Mouse (Mus musculus) CH12.LX (cell line): ENCODE results near the gene Angptl8. TPM values are rescaled to one million over a fixed set of nuclear protein-coding genes. Genes with fewer than 3 reads are reported as not detected.

Experiments
- DNase-seq: peaks from one replicate; pipeline ENCODE4 v3.0.0-alpha.2; 2013; ENCODE audit errors: extremely low read depth
- H3K27ac ChIP-seq: 2 replicates; pipeline ENCODE4 v1.5.1; 2012; ENCODE audit warnings: low read depth, mild to moderate bottlenecking, control low read depth, moderate library complexity; ENCODE audit not compliant: insufficient read depth
- H3K27me3 ChIP-seq: replicated peaks from 2 replicates; pipeline ENCODE3; 2012; ENCODE audit warnings: inconsistent platforms
- H3K36me3 ChIP-seq, 2 experiments: replicated peaks in 1 of 2; 2 replicates each; pipeline versions ENCODE3 to v1.6.1; 2012; ENCODE audit warnings: inconsistent platforms in 1 of 2, low read length in 1 of 2, mild to moderate bottlenecking in 1 of 2, mixed read lengths in 1 of 2, moderate library complexity in 1 of 2; ENCODE audit not compliant: control insufficient read depth in 1 of 2, insufficient read depth in 1 of 2
- H3K4me1 ChIP-seq, 2 experiments: 2 replicates each; pipeline ENCODE4 v1.6.1; 2012; ENCODE audit warnings: inconsistent platforms in 1 of 2, moderate library complexity in 1 of 2; ENCODE audit not compliant: insufficient read depth in 2 of 2, control insufficient read depth in 1 of 2
- H3K4me2 ChIP-seq: 2 replicates; pipeline ENCODE4 v1.6.1; 2012; ENCODE audit warnings: low read depth, mild to moderate bottlenecking, control low read depth; ENCODE audit not compliant: poor library complexity, insufficient read depth, severe bottlenecking
- H3K4me3 ChIP-seq, 3 experiments: fragments of 150-350 bp in 1 of 3; sonication (generic) in 1 of 3; replicated peaks in 1 of 3; 2 replicates each; pipeline versions ENCODE3 to v1.5.1; 2011 to 2012; ENCODE audit warnings: low read depth in 2 of 3, low read length in 2 of 3, mild to moderate bottlenecking in 2 of 3, moderate library complexity in 2 of 3, control low read depth in 1 of 3, improper control_type of control experiment in 1 of 3, inconsistent platforms in 1 of 3, mixed read lengths in 1 of 3; ENCODE audit not compliant: poor library complexity in 1 of 3
- H3K79me2 ChIP-seq: replicated peaks from 2 replicates; pipeline ENCODE4 v1.6.1; 2012; ENCODE audit warnings: mild to moderate bottlenecking, moderate library complexity; ENCODE audit not compliant: control insufficient read depth, poor library complexity, insufficient read depth, severe bottlenecking; ENCODE audit errors: extremely low read depth
- H3K9ac ChIP-seq: 2 replicates; pipeline ENCODE4 v1.6.1; 2012; ENCODE audit warnings: low read depth, mild to moderate bottlenecking, control low read depth, moderate library complexity; ENCODE audit not compliant: insufficient read depth
- H3K9me3 ChIP-seq: replicated peaks from 2 replicates; pipeline ENCODE3; 2012; ENCODE audit warnings: low read length, inconsistent platforms, mixed read lengths
- CHD1 ChIP-seq: IDR thresholded peaks from 2 replicates; pipeline ENCODE4 v1.6.1; 2012; ENCODE audit warnings: low read depth, low read length, improper control_type of control experiment, inconsistent platforms
- CHD2 ChIP-seq: IDR thresholded peaks from 2 replicates; pipeline ENCODE4 v1.6.1; 2011; ENCODE audit warnings: low read length, improper control_type of control experiment
- CTCF ChIP-seq, 2 experiments: IDR thresholded peaks in 1 of 2; conservative IDR thresholded peaks in 1 of 2; 2 replicates each; pipeline ENCODE4 v1.5.1; 2011 to 2012; ENCODE audit warnings: low read depth in 2 of 2, low read length in 2 of 2, improper control_type of control experiment in 1 of 2, inconsistent platforms in 1 of 2, mild to moderate bottlenecking in 1 of 2, moderate library complexity in 1 of 2
- E2F4 ChIP-seq: IDR thresholded peaks from 2 replicates; pipeline ENCODE4 v1.6.1; 2011; ENCODE audit warnings: low read depth, low read length, improper control_type of control experiment; ENCODE audit not compliant: insufficient replicate concordance
- ELF1 ChIP-seq: IDR thresholded peaks from 2 replicates; pipeline ENCODE4 v1.6.1; 2014; ENCODE audit warnings: low read depth, mild to moderate bottlenecking, inconsistent platforms, low read length, improper control_type of control experiment
- EP300 ChIP-seq: IDR thresholded peaks from 2 replicates; pipeline ENCODE4 v1.6.1; 2011; ENCODE audit warnings: low read length, improper control_type of control experiment
- ETS1 ChIP-seq: conservative IDR thresholded peaks from 2 replicates; pipeline ENCODE4 v1.6.1; 2012; ENCODE audit warnings: low read depth, mild to moderate bottlenecking, inconsistent platforms, low read length, improper control_type of control experiment, moderate library complexity
- HCFC1 ChIP-seq: IDR thresholded peaks from 2 replicates; pipeline ENCODE4 v1.6.1; 2012; ENCODE audit warnings: low read depth, mild to moderate bottlenecking, inconsistent platforms, low read length, improper control_type of control experiment
- KAT2A ChIP-seq: IDR thresholded peaks from 2 replicates; pipeline ENCODE4 v1.6.1; 2012; ENCODE audit warnings: low read length, improper control_type of control experiment, inconsistent platforms; ENCODE audit not compliant: insufficient replicate concordance
- MAFK ChIP-seq: IDR thresholded peaks from 2 replicates; pipeline ENCODE4 v1.6.1; 2011; ENCODE audit warnings: low read length, improper control_type of control experiment; ENCODE audit not compliant: insufficient replicate concordance
- MAZ ChIP-seq: IDR thresholded peaks from 2 replicates; pipeline ENCODE4 v1.6.1; 2012; ENCODE audit warnings: low read depth, mild to moderate bottlenecking, inconsistent platforms, low read length, improper control_type of control experiment, moderate library complexity
- MYC ChIP-seq: IDR thresholded peaks from 2 replicates; pipeline ENCODE4 v1.6.1; 2011; ENCODE audit warnings: low read depth, mild to moderate bottlenecking, improper control_type of control experiment, low read length
- NELFE ChIP-seq: IDR thresholded peaks from 2 replicates; pipeline ENCODE4 v1.6.1; 2011; ENCODE audit warnings: low read depth, low read length, improper control_type of control experiment
- NRF1 ChIP-seq: IDR thresholded peaks from 2 replicates; pipeline ENCODE4 v1.6.1; 2014; ENCODE audit warnings: low read depth, mild to moderate bottlenecking, inconsistent platforms, low read length, improper control_type of control experiment, moderate library complexity
- POLR2A ChIP-seq: IDR thresholded peaks from 2 replicates; pipeline ENCODE4 v1.6.1; 2011; ENCODE audit warnings: low read depth, mild to moderate bottlenecking, improper control_type of control experiment, low read length
- RAD21 ChIP-seq: IDR thresholded peaks from 2 replicates; pipeline ENCODE4 v1.6.1; 2011; ENCODE audit warnings: low read depth, mild to moderate bottlenecking, low read length, improper control_type of control experiment, moderate library complexity
- SMC3 ChIP-seq: IDR thresholded peaks from 2 replicates; pipeline ENCODE4 v1.6.1; 2011; ENCODE audit warnings: low read depth, low read length, improper control_type of control experiment
- TCF12 ChIP-seq: IDR thresholded peaks from 2 replicates; pipeline ENCODE4 v1.6.1; 2014; ENCODE audit warnings: low read depth, mild to moderate bottlenecking, inconsistent platforms, low read length, improper control_type of control experiment
- UBTF ChIP-seq: IDR thresholded peaks from 2 replicates; pipeline ENCODE4 v1.6.1; 2012; ENCODE audit warnings: low read depth, mild to moderate bottlenecking, inconsistent platforms, low read length, improper control_type of control experiment, moderate library complexity
- USF1 ChIP-seq: IDR thresholded peaks from 2 replicates; pipeline ENCODE4 v1.6.1; 2014; ENCODE audit warnings: low read depth, mild to moderate bottlenecking, inconsistent platforms, low read length, improper control_type of control experiment
- USF2 ChIP-seq: conservative IDR thresholded peaks from 2 replicates; pipeline ENCODE4 v1.6.1; 2011; ENCODE audit warnings: low read depth, low read length, improper control_type of control experiment
- ZC3H11A ChIP-seq: IDR thresholded peaks from 2 replicates; pipeline ENCODE4 v1.6.1; 2012; ENCODE audit warnings: low read depth, mild to moderate bottlenecking, inconsistent platforms, low read length, improper control_type of control experiment
- ZMIZ1 ChIP-seq: IDR thresholded peaks from 2 replicates; pipeline ENCODE4 v1.6.1; 2012; ENCODE audit warnings: low read depth, mild to moderate bottlenecking, inconsistent platforms, low read length, improper control_type of control experiment
- dilution Hi-C: fragments of 300-500 bp; cut with MboI; formaldehyde crosslinking; loops from 2 replicates; pipeline ENCODE4 v1.14.3; 2020; ENCODE audit warnings: low sequenced_read_pairs; ENCODE audit not compliant: extremely low pct_unique_long_range_greater_than_20kb, extremely low pct_ligation_motif_present
- in situ Hi-C: fragments of 300-500 bp; cut with MboI; formaldehyde crosslinking; loops from 3 replicates; pipeline ENCODE4 v1.14.3; 2019; ENCODE audit warnings: low sequenced_read_pairs, low pct_ligation_motif_present, low pct_unique_long_range_greater_than_20kb, mixed read lengths
- polyA plus RNA-seq: library from polyadenylated mRNA; unstranded; fragments of >175 nt; gene quantifications from 2 replicates; pipeline ENCODE4 v1.2.1, GENCODE M21; 2012; ENCODE audit warnings: low read depth; ENCODE audit not compliant: insufficient read length
- total RNA-seq, 2 experiments: library from RNA; depleted of rRNA; stranded (reverse); fragments of 300-350 nt in 1 of 2; fragments of >200 nt in 1 of 2; gene quantifications; 2 replicates each; pipeline ENCODE4 v1.2.3; 2012 to 2014

Angptl8 gene
- total and polyA plus RNA-seq, 3 experiments, result not detected

DNA sequence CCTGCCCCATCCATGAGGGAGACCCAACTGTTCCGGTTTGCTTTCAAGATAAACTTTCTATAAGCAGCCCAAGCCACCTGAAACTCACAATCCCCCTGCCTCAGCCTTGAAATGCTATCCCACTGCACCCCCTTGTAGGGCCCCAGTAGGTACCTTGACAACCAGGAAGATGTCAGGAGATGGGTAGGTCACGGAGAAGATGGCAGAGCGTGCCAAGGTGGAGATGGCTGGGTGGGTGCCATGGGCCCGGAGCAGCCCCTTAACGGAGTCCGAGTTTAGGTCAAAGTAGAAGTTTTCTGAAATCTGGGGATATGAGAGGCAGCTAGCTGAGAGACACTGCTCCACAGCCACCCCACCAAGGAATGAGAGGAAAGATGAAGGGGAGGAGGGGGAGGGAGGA is 6.0 kb downstream of the Angptl8 start:
- dilution Hi-C loops (no loop called here), in situ Hi-C loops (no loop called here)
- no peak overlapping the region for H3K4me2 ChIP-seq
- no peaks in the 10 kb centered on the region for H3K79me2 ChIP-seq
- H3K4me1 ChIP-seq, result no peaks in the 10 kb centered on the region
- DNase-seq, result no peak
- H3K4me3 ChIP-seq, result no peak overlapping the region
- H3K27me3 ChIP-seq, result no peaks in the 10 kb centered on the region
- H3K9ac ChIP-seq, result no peak overlapping the region
- TF ChIP-seq CHD2 (no peak), SMC3 (no peak), USF2 (no peak), USF1 (no peak), CTCF (conservative IDR thresholded peaks at IDR 0.05 in 1 of 2, IDR thresholded peaks at IDR 0.05 in 1 of 2; ENCODE audit: low read depth in 2 of 2, low read length in 2 of 2) (no peak), ZC3H11A (no peak), RAD21 (no peak), MAZ (no peak), ETS1 (no peak), TCF12 (no peak), ZMIZ1 (no peak), EP300 (no peak)
- no peaks in the 10 kb centered on the region for H3K9me3 ChIP-seq
- no peak overlapping the region for H3K27ac ChIP-seq
- peaks cover 0 to 57% of the 10 kb centered on the region in 2 experiments for H3K36me3 ChIP-seq

DNA sequence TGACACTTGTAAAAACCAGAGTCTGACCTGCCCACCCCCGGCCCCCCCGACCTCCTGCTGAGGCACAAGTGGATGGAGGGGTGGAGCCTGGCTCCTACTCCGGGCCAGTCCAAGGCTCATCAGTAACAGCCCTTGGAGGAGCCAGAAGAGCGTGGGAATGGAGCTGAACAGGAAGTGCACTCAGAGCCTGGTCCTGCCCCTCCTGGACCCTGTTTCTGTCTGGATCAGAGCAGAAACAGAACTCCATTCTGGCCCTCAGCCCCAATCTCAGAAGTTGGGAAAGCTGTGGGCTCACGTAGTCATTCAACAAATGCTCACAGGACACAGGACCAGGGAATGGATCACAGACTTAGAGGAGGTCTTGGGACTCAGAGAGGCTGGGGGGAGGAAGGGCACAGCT is 7.1 kb downstream of the Angptl8 start:
- no peak overlapping the region for H3K27ac ChIP-seq

More for the DNA sequence above, 7.1 kb downstream of the Angptl8 start:
- Histone ChIP-seq H3K4me2 (no peak overlapping the region), H3K9me3 (no peaks in the 10 kb centered on the region), H3K9ac (no peak overlapping the region), H3K4me1 (peaks cover 0 to 5% of the 10 kb centered on the region in 2 experiments; a peak in 1 of 4 replicates), H3K27me3 (no peaks in the 10 kb centered on the region), H3K4me3 (no peak overlapping the region), H3K79me2 (no peaks in the 10 kb centered on the region), H3K36me3 (peaks cover 0 to 53% of the 10 kb centered on the region in 2 experiments)
- in situ Hi-C loops, result no loop called here
- dilution Hi-C loops, result no loop called here
- DNase-seq, result no peak
- TF ChIP-seq EP300, result no peak
- no peak for TF ChIP-seq KAT2A
- TF ChIP-seq ELF1, result no peak
- no peak for TF ChIP-seq ETS1
- no peak for TF ChIP-seq NELFE
- TF ChIP-seq CHD1, result no peak
- TF ChIP-seq NRF1, result no peak
- TF ChIP-seq E2F4, result no peak
- no peak for TF ChIP-seq USF2
- no peak for TF ChIP-seq CHD2
- no peak for TF ChIP-seq MAFK
- no peak for TF ChIP-seq POLR2A
- TF ChIP-seq SMC3, result no peak
- TF ChIP-seq MYC, result no peak
- TF ChIP-seq USF1, result no peak
- no peak for TF ChIP-seq UBTF
- TF ChIP-seq HCFC1, result no peak
